8 mouse cellular contexts compared by ENCODE assay signal in the genomic region with DNA sequence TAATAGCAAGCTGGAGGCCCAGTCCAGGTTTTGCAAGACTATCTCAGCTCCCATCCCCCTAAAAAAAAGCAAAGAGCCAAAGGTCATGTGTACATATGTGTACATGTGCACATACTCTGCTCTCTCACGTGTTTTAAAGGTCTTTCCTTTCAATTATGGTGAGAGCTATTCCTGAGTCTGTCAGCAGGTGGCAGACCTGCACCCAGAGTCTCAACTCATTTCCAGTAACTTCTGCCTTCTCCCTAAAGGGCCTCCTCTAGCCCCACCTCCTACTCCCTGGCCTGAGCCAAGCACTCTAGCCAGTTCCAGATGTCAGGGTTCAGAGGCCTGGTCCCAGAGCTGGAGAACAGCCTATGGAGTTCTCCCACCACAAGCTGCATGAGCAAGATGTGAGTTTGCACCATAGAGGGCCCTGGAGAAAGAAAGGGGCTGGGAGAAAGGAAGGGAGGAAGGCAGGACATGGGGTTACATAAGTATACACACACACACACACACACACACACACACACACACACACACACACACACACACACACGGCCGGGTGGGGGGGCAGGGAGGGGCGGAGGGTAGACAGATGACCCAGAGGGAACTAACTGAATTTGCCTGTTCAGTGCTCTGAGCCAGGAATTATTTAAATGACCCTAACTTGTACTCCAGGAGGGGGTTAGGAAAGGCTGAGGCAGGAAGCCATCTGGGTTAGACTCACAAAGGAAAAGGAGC. TPM values are rescaled to one million over a fixed set of nuclear protein-coding genes. Genes with fewer than 3 reads are reported as not detected.
A peak's percentile ranks its signal among the peaks of the same experiment; 100 is the strongest.
DNase-seq lines count a peak whose midpoint lies in the region; ATAC-seq and TF ChIP-seq lines count a peak whose summit lies in the region.

A gene (plus strand): TSS at position 272 of the 720 bp plus-strand sequence.

- H3K9me3 ChIP-seq in ES-E14 (ENCODE audit: control insufficient read depth, insufficient read depth, low read depth, low read length), result no peaks in the 10 kb centered on the region
- no peaks in the 10 kb centered on the region for H3K9me3 ChIP-seq in forebrain, embryonic 16.5 days (ENCODE audit: control insufficient read depth, low read length)
- no peaks in the 10 kb centered on the region for H3K9me3 ChIP-seq in neural tube, embryonic 13.5 days

- H3K36me3 ChIP-seq in ES-E14 (ENCODE audit: control insufficient read depth, insufficient read depth, low read length, poor library complexity, severe bottlenecking), result no peaks in the 10 kb centered on the region
- no peaks in the 10 kb centered on the region for H3K36me3 ChIP-seq in forebrain, embryonic 16.5 days (ENCODE audit: control insufficient read depth, insufficient read depth)
- H3K36me3 ChIP-seq in neural tube, embryonic 13.5 days, result no peaks in the 10 kb centered on the region

- peaks cover 0 to 3% of the 10 kb centered on the region in 2 experiments; a peak in 1 of 4 replicates for H3K4me1 ChIP-seq in ES-E14 (ENCODE audit: control insufficient read depth in 2 of 2, insufficient read depth in 2 of 2, low read length in 2 of 2, poor library complexity in 1 of 2)
- H3K4me1 ChIP-seq in forebrain, embryonic 16.5 days (replicated peaks; ENCODE audit: control insufficient read depth, insufficient read depth, low read length), result no peaks in the 10 kb centered on the region
- no peaks in the 10 kb centered on the region for H3K4me1 ChIP-seq in neural tube, embryonic 13.5 days (replicated peaks)

- peak within 1 kb of the TSS; percentile 23 for H3K9ac ChIP-seq in ES-E14 (ENCODE audit: insufficient read depth, low read depth, low read length, poor library complexity, severe bottlenecking)
- H3K9ac ChIP-seq in forebrain, embryonic 16.5 days (replicated peaks; ENCODE audit: low read depth, low read length), result no peak within 1 kb of the TSS
- H3K9ac ChIP-seq in neural tube, embryonic 13.5 days, result no peak within 1 kb of the TSS

- H3K27ac ChIP-seq in ES-E14 (ENCODE audit: insufficient read depth, low read depth, low read length, poor library complexity, severe bottlenecking), result no peak within 1 kb of the TSS
- H3K27ac ChIP-seq in forebrain, embryonic 16.5 days (ENCODE audit: low read length), result no peak within 1 kb of the TSS
- no peak within 1 kb of the TSS for H3K27ac ChIP-seq in neural tube, embryonic 13.5 days (replicated peaks)

- ATAC-seq in forebrain, embryonic 16.5 days, result peak; percentile 45; the same call in 1 of the 2 replicates
- peak; percentile 72 for ATAC-seq in neural tube, embryonic 13.5 days (ENCODE audit: low read depth)

- DNase-seq in ES-E14 (ENCODE audit: low read depth, low spot score), result peak; percentile 93
- DNase-seq in cerebellum, adult 11-12 months, result peak; percentile 63
- DNase-seq in heart, postnatal 25 days (ENCODE audit: low spot score), result peak; percentile 79
- DNase-seq in large intestine, adult 2 months (ENCODE audit: low read depth, low spot score), result peak; percentile 57
- DNase-seq in lung, adult 18-20 months, result peak; percentile 88 to 91
- DNase-seq in telencephalon, adult 2 months (ENCODE audit: low read depth, low spot score), result peak; percentile 16

- in situ Hi-C loops in ES-E14 (cut with MboI; ENCODE audit: low sequenced_read_pairs in 2 of 2, unreplicated experiment in 2 of 2), result no loop called here

- intact Hi-C loops in heart, postnatal 25 days (cut with DNase I), result loop anchor here (5.0 kb wide), 1 partner anchor 49 kb away; a partner anchor contains a TSS

- H3K4me3 ChIP-seq in ES-E14 (ENCODE audit: insufficient read depth in 1 of 2, low read depth in 1 of 2, low read length in 2 of 2, poor library complexity in 1 of 2, severe bottlenecking in 1 of 2), result peak within 1 kb of the TSS in 1 of 2 experiments; percentile 30; a peak in 3 of 4 replicates
- no peak within 1 kb of the TSS for H3K4me3 ChIP-seq in forebrain, embryonic 16.5 days (replicated peaks; ENCODE audit: low read length)
- H3K4me3 ChIP-seq in neural tube, embryonic 13.5 days, result no peak within 1 kb of the TSS

- WGBS in forebrain, embryonic 16.5 days, result 55% methylated on average over 4 of the region's 4 CpGs
- 8% methylated on average over 4 of the region's 4 CpGs for WGBS in large intestine, adult 2 months
- WGBS in neural tube, embryonic 13.5 days, result 60% methylated on average over 4 of the region's 4 CpGs

- H3K4me2 ChIP-seq in forebrain, embryonic 16.5 days (ENCODE audit: low read length), result no peak within 1 kb of the TSS
- H3K4me2 ChIP-seq in neural tube, embryonic 13.5 days, result no peak within 1 kb of the TSS

- no peaks in the 10 kb centered on the region for H3K27me3 ChIP-seq in forebrain, embryonic 16.5 days (replicated peaks; ENCODE audit: control insufficient read depth, insufficient read depth, low read length)
- no peaks in the 10 kb centered on the region for H3K27me3 ChIP-seq in neural tube, embryonic 13.5 days

TF ChIP-seq in ES-E14, 5 proteins besides CTCF, POLR2A, EP300 and RAD21:
- TF ChIP-seq HCFC1 (IDR thresholded peaks at IDR 0.05; ENCODE audit: borderline replicate concordance, insufficient read depth, low read length) (no peak), ZC3H11A (IDR thresholded peaks at IDR 0.05; ENCODE audit: borderline replicate concordance, low read depth, low read length) (peak; percentile 61; the same call in 1 of the 2 replicates), CHD2 (IDR thresholded peaks at IDR 0.05; ENCODE audit: low read depth, low read length) (no peak), ZNF384 (IDR thresholded peaks at IDR 0.05; ENCODE audit: low read depth, low read length) (no peak), MAFK (IDR thresholded peaks at IDR 0.05; ENCODE audit: insufficient read depth, low read depth, low read length) (no peak)

RNA-seq across cellular contexts. Expression of the gene that starts here (rescaled TPM):
- 1.0 and 2.2 TPM in 2 replicates for total RNA-seq in ES-E14 (2012; rRNA removed)
- polyA plus RNA-seq in forebrain, embryonic 16.5 days (2015; fragmentation: Nextera tagmentation; extraction: Ambion mirVana), result 0.10 and 0.11 TPM in 2 replicates
- total RNA-seq in heart, postnatal 25 days (2021), result 1 to 10 TPM; 1.1 to 1.3 TPM
- polyA plus RNA-seq in large intestine, adult 2 months (2012; rRNA removed), result 1.2 and 1.7 TPM in 2 replicates
- 0.22 and 0.54 TPM in 2 replicates for polyA plus RNA-seq in neural tube, embryonic 13.5 days (2015; fragmentation: Nextera tagmentation; extraction: Ambion mirVana)

Comparison
In these comparisons a context has a peak if more than half of its experiments do, and no peak if none do; other contexts are left out.
1. Peak in ATAC-seq in forebrain, embryonic 16.5 days; RNA of the gene not detected or under 1 TPM.
2. Peak in ATAC-seq in neural tube, embryonic 13.5 days; RNA of the gene not detected or under 1 TPM.
3. DNase-seq: peak in every context shown above with its lines; median percentile 93 in ES-E14; 90 in lung, adult 18-20 months; 79 in heart, postnatal 25 days; 63 in cerebellum, adult 11-12 months; 57 in large intestine, adult 2 months; 16 in telencephalon, adult 2 months.